Mouse (Mus musculus) lung, postnatal 0 days (tissue): ENCODE measurements around the gene Tspo. TPM values are rescaled to one million over a fixed set of nuclear protein-coding genes. Genes with fewer than 3 reads are reported as not detected.

Experiments used
- ATAC-seq: fragments of 200-750 bp; cut with Nextera tagmentation; 2 replicates; pipeline ENCODE4 v1.8.0; 2017; ENCODE audit warnings: moderate library complexity
- DNase-seq: peaks from one replicate; pipeline ENCODE4 v3.0.0-alpha.2; 2016; ENCODE audit warnings: low spot score
- H3K27ac ChIP-seq: fragments of 300-500 bp; sonication (generic); 2 replicates; pipeline ENCODE4 v1.5.1; 2014; ENCODE audit warnings: antibody characterized with exemption, mild to moderate bottlenecking, low read length, mixed read lengths
- H3K27me3 ChIP-seq: fragments of 300-500 bp; sonication (generic); replicated peaks from 2 replicates; pipeline ENCODE4 v1.6.1; 2014; ENCODE audit warnings: low read length, mixed read lengths; ENCODE audit not compliant: insufficient read depth
- H3K36me3 ChIP-seq: fragments of 300-500 bp; sonication (generic); 2 replicates; pipeline ENCODE4 v1.6.1; 2014; ENCODE audit warnings: low read length, mixed read lengths; ENCODE audit not compliant: insufficient read depth
- H3K4me1 ChIP-seq: fragments of 300-500 bp; sonication (generic); 2 replicates; pipeline ENCODE4 v1.6.1; 2014; ENCODE audit warnings: antibody characterized with exemption, low read depth, low read length, mixed read lengths; ENCODE audit not compliant: insufficient read depth
- H3K4me2 ChIP-seq: fragments of 300-500 bp; sonication (generic); replicated peaks from 2 replicates; pipeline ENCODE4 v1.6.1; 2014; ENCODE audit warnings: low read depth, mild to moderate bottlenecking, low read length, moderate library complexity, mixed read lengths
- H3K4me3 ChIP-seq: fragments of 300-500 bp; sonication (generic); 2 replicates; pipeline ENCODE4 v1.5.1; 2014; ENCODE audit warnings: low read depth, low read length
- H3K9ac ChIP-seq: fragments of 300-500 bp; sonication (generic); replicated peaks from 2 replicates; pipeline ENCODE4 v1.6.1; 2014; ENCODE audit warnings: low read depth, mild to moderate bottlenecking
- H3K9me3 ChIP-seq: fragments of 300-500 bp; sonication (generic); 2 replicates; pipeline ENCODE4 v1.6.1; 2016; ENCODE audit warnings: low read length, mixed read lengths
- CTCF ChIP-seq: IDR thresholded peaks from 2 replicates; pipeline ENCODE4 v1.5.1; 2016; ENCODE audit warnings: antibody characterized with exemption, mild to moderate bottlenecking
- EP300 ChIP-seq: IDR thresholded peaks from 2 replicates; pipeline ENCODE4 v1.6.1; 2016; ENCODE audit warnings: antibody characterized with exemption, mild to moderate bottlenecking, control low read depth
- WGBS: fragments of 180-500 bp; shearing (Covaris S2); extraction: QIAGEN DNeasy Blood & Tissue Kit; methylation state at CpG from one replicate; pipeline ENCODE4 v1.1.7; 2014; 5-methylcytosine and 5-hydroxymethylcytosine counted together
- polyA plus RNA-seq: library from polyadenylated mRNA; unstranded; fragments of >200 nt; fragmentation: Nextera tagmentation; extraction: Ambion mirVana; gene quantifications from 2 replicates; pipeline ENCODE4 v1.2.1, GENCODE M21; 2015

Tspo gene
- polyA plus RNA-seq, 1 experiment from 2014 or later: 439 TPM

- no peaks in the 10 kb centered on the region for H3K36me3 ChIP-seq
- H3K4me3 ChIP-seq: peak overlapping the region; percentile 58
- 11% methylated on average over 19 of the region's 19 CpGs for WGBS
- H3K4me1 ChIP-seq: peaks cover 11% of the 10 kb centered on the region; the same call in 1 of the 2 replicates
- peak; percentile 16; the same call in 1 of the 2 replicates for ATAC-seq
- H3K27me3 ChIP-seq: no peaks in the 10 kb centered on the region
- no peaks in the 10 kb centered on the region for H3K9me3 ChIP-seq
- H3K4me2 ChIP-seq: peak overlapping the region; percentile 82
- no peak for TF ChIP-seq CTCF
- TF ChIP-seq EP300: no peak
- DNase-seq: peak; percentile 28
- peak overlapping the region; percentile 55; the same call in 1 of the 2 replicates for H3K9ac ChIP-seq
- H3K27ac ChIP-seq: no peak overlapping the region
Measured at GRCm38 (mm10) chr15:83593702-83594512, 30.5 kb downstream of the Tspo start.

GRCm38 (mm10) chr15:83594513-83595363, 31.3 kb downstream of the Tspo start, which contains the start of gene Ttll12:
TSS of gene Ttll12 (minus strand) at chr15:83595157.
- under 1% methylated on average over 68 of the region's 68 CpGs for WGBS
- no peaks in the 10 kb centered on the region for H3K36me3 ChIP-seq
- H3K4me2 ChIP-seq: peak within 1 kb of the TSS; percentile 82
- no peak for TF ChIP-seq CTCF
- no peak for TF ChIP-seq EP300
- no peaks in the 10 kb centered on the region for H3K9me3 ChIP-seq
- no peaks in the 10 kb centered on the region for H3K27me3 ChIP-seq
- peaks cover 11% of the 10 kb centered on the region; the same call in 1 of the 2 replicates for H3K4me1 ChIP-seq
- H3K4me3 ChIP-seq: peak within 1 kb of the TSS; percentile 58
- peak; percentile 98 for DNase-seq
- H3K9ac ChIP-seq: peak within 1 kb of the TSS; percentile 55
- peak; percentile 97 for ATAC-seq
- no peak within 1 kb of the TSS; the same call in 1 of the 2 replicates for H3K27ac ChIP-seq

- ATAC-seq (no peak), DNase-seq (no peak)
- Histone ChIP-seq H3K4me3 (peak overlapping the region; percentile 58; the same call in 1 of the 2 replicates), H3K4me2 (peak overlapping the region; percentile 82), H3K27ac (no peak overlapping the region), H3K4me1 (peaks cover 11% of the 10 kb centered on the region; the same call in 1 of the 2 replicates), H3K36me3 (no peaks in the 10 kb centered on the region), H3K9ac (peak overlapping the region; percentile 55; the same call in 1 of the 2 replicates), H3K27me3 (no peaks in the 10 kb centered on the region), H3K9me3 (no peaks in the 10 kb centered on the region)
- TF ChIP-seq CTCF (no peak), EP300 (no peak)
- WGBS: 31% methylated on average over 7 of the region's 7 CpGs
Measured at GRCm38 (mm10) chr15:83595364-83595711, 31.9 kb downstream of the Tspo start.

GRCm38 (mm10) chr15:83596833-83597232, 33.4 kb downstream of the Tspo start:
- TF ChIP-seq EP300: no peak
- TF ChIP-seq CTCF: no peak
- peaks cover 11% of the 10 kb centered on the region; the same call in 1 of the 2 replicates for H3K4me1 ChIP-seq
- H3K4me3 ChIP-seq: no peak overlapping the region
- H3K9ac ChIP-seq: no peak overlapping the region
- no peak for DNase-seq
- ATAC-seq: no peak
- no peaks in the 10 kb centered on the region for H3K9me3 ChIP-seq
- H3K27ac ChIP-seq: no peak overlapping the region
- H3K36me3 ChIP-seq: no peaks in the 10 kb centered on the region
- no peak overlapping the region for H3K4me2 ChIP-seq
- H3K27me3 ChIP-seq: no peaks in the 10 kb centered on the region
- WGBS: 80% methylated on average over 4 of the region's 4 CpGs

GRCm38 (mm10) chr15:83601185-83601584, 37.8 kb downstream of the Tspo start:
- TF ChIP-seq EP300 (no peak), CTCF (no peak)
- Histone ChIP-seq H3K27me3 (no peaks in the 10 kb centered on the region), H3K36me3 (no peaks in the 10 kb centered on the region), H3K4me3 (no peak overlapping the region), H3K4me2 (no peak overlapping the region), H3K27ac (no peak overlapping the region), H3K9ac (no peak overlapping the region), H3K4me1 (no peaks in the 10 kb centered on the region), H3K9me3 (no peaks in the 10 kb centered on the region)
- ATAC-seq (no peak), DNase-seq (no peak)
- 75% methylated on average over 4 of the region's 4 CpGs for WGBS
